Mouse (Mus musculus): ENCODE data around the gene Elmo3.

DNA sequence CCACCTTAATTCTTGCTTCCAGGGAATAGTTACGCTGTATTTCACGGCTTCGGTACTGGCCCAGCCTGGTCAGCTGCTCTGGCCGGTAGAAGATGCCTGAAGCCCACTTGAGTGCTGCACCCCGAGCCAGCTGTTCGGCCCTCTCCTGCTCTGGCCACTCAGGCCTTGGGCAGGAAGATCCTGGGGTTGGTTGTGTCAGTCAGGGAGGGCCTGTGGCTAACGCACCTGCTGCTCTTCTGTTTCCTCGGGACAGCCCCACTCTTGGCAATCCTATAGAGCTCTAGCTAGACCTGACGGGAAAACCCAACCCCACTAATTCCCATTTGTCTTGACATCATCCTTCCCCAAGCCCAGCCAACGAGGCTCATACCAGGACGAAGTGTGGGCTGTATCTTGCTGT lies 10.1 kb upstream of the Elmo3 start:
- TF ChIP-seq CTCF (IDR thresholded peaks at IDR 0.05): no peak
- TF ChIP-seq EP300 (IDR thresholded peaks at IDR 0.05): no peak
